Mouse (Mus musculus) embryo, embryonic 9.5 days (tissue): ENCODE data around the gene Col25a1.

Experiments used
- DNase-seq: peaks from one replicate; pipeline ENCODE4 v3.0.0-alpha.2; 2017; ENCODE audit errors: extremely low spot score

The Col25a1 gene

GRCm38 (mm10) chr3:130443842-130444627, 312.7 kb downstream of the Col25a1 start:
- no peak for DNase-seq

GRCm38 (mm10) chr3:130449864-130450263, 318.6 kb downstream of the Col25a1 start:
- no peak for DNase-seq

- DNase-seq = no peak
These were observed 334.1 kb downstream of the Col25a1 start for GRCm38 (mm10) chr3:130465371-130465770.

GRCm38 (mm10) chr3:130473211-130473768, 342.0 kb downstream of the Col25a1 start:
- DNase-seq = no peak

- DNase-seq = no peak
These were observed 342.7 kb downstream of the Col25a1 start for GRCm38 (mm10) chr3:130473970-130474369.

- no peak for DNase-seq
These were observed 351.2 kb downstream of the Col25a1 start for GRCm38 (mm10) chr3:130482513-130482912.

GRCm38 (mm10) chr3:130488839-130489238, 357.5 kb downstream of the Col25a1 start:
- DNase-seq = no peak

- no peak for DNase-seq
These were observed 362.9 kb downstream of the Col25a1 start for GRCm38 (mm10) chr3:130494192-130494591.

- DNase-seq = peak; percentile 23
These were observed 363.5 kb downstream of the Col25a1 start for GRCm38 (mm10) chr3:130494665-130495396.

GRCm38 (mm10) chr3:130497036-130497435, 365.7 kb downstream of the Col25a1 start:
- no peak for DNase-seq

- no peak for DNase-seq
These were observed 370.4 kb downstream of the Col25a1 start for GRCm38 (mm10) chr3:130501713-130502112.

- no peak for DNase-seq
These were observed 377.0 kb downstream of the Col25a1 start for GRCm38 (mm10) chr3:130508330-130508729.

- DNase-seq = no peak
These were observed 387.2 kb downstream of the Col25a1 start for GRCm38 (mm10) chr3:130518457-130518879.

- DNase-seq = no peak
These were observed 390.7 kb downstream of the Col25a1 start for GRCm38 (mm10) chr3:130521834-130522476.

- no peak for DNase-seq
These were observed 391.7 kb downstream of the Col25a1 start for GRCm38 (mm10) chr3:130523019-130523418.

- DNase-seq = no peak
These were observed 393.3 kb downstream of the Col25a1 start for GRCm38 (mm10) chr3:130524367-130525137.

GRCm38 (mm10) chr3:130535021-130535420, 403.7 kb downstream of the Col25a1 start:
- no peak for DNase-seq

- DNase-seq = no peak
These were observed 410.2 kb downstream of the Col25a1 start for GRCm38 (mm10) chr3:130541541-130541940.

- DNase-seq = no peak
These were observed 414.7 kb downstream of the Col25a1 start for GRCm38 (mm10) chr3:130545995-130546394.

GRCm38 (mm10) chr3:130549066-130549465, 417.8 kb downstream of the Col25a1 start:
- DNase-seq = no peak

- DNase-seq = no peak
These were observed 425.0 kb downstream of the Col25a1 start for GRCm38 (mm10) chr3:130556263-130556662.
